Mouse (Mus musculus) c-Kit-negative CD71-positive TER-119-positive erythroid progenitor cells, embryonic 14.5 days (primary cell): ENCODE data around the gene Hrh3.
A peak's percentile ranks its signal among the peaks of the same experiment; 100 is the strongest.

Experiments
- DNase-seq: peaks from one replicate; pipeline ENCODE4 v3.0.0-alpha.2; 2013; ENCODE audit warnings: low read depth, low spot score

Gene Hrh3

GRCm38 (mm10) chr2:180107081-180107480, 2.8 kb upstream of the Hrh3 start:
- no peak for DNase-seq

DNA sequence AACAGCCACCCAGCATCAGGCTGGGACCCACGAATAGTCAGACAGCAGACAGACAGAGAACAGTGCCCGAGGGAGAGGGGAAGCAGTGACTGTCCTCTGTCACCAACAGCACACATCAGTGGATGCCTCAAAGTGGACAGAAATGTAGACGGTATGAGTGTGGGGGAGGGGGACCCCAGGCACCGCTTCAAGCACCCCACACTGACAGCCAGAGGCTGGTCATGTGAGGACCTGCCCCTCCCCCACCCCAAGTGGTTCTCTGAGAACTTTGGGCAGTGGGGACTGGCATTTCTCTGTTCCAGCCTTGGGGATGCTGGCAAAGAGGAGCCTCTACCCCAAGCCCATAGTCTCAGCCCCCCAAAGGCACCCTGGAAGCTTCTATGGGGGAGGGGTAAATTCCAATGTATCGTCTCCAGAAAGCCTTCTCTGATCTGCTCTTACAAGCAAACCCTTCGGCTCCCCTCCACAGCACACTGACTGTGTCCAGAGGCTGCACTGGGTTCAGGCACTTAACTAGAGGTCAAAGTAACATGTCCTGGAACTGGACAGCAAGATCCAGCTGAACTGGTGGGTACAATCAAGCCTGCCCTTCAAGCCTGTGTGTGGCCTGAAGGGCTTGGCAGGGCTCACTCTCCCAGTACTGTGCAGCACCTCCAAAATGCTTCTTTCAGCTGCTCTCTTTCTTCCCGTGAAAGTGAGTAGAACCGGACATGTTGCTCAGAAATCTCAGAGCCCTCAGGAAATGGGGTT, 1.3 kb upstream of the Hrh3 start:
- DNase-seq, result no peak

GRCm38 (mm10) chr2:180104659-180105377, 530 bp upstream of the Hrh3 start:
- no peak for DNase-seq

DNA sequence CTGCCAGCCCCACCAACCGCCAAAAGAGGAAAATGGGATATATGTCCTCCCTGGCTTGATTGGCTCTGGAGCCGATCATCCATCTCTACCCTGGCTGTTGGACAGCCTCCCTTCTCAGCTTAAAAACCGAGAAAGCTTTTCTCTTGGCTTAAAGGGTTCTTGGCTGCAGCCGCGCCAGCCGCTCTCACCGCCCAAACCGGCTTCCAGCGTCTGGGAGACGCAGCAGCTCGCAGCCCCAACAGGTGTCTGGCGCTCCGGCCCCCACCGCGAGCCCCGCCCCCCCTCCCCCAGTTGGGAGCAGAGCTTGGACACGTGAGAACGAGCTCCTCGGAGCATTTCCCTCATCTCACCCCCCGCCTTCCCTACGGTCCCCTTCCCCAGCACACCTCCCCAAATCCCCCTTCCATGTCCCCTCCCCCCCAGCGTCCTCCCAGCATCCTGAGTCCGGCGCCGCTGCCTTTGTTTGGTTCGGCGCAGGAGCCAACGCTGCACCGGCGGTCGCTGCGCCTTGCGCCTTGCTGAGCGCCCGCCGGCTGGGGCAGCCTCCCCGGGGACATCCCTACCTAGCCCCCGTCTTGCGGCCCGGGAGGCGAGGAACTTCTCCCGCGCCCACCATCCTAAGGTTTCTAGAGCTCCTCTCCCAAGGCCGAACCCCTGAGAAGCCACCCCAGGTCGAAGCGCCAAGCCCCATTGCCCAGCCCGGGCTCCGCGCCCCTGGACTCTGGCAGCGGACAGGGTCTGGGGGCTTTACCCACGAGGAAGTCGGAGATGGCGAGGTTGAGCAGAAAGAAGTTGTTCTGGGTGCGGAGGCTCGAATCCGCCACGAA, 924 bp downstream of the Hrh3 start:
- no peak for DNase-seq

GRCm38 (mm10) chr2:180099529-180099928, 4.8 kb downstream of the Hrh3 start:
- DNase-seq, result no peak

GRCm38 (mm10) chr2:180098167-180098566, 6.1 kb downstream of the Hrh3 start:
- DNase-seq, result no peak

DNA sequence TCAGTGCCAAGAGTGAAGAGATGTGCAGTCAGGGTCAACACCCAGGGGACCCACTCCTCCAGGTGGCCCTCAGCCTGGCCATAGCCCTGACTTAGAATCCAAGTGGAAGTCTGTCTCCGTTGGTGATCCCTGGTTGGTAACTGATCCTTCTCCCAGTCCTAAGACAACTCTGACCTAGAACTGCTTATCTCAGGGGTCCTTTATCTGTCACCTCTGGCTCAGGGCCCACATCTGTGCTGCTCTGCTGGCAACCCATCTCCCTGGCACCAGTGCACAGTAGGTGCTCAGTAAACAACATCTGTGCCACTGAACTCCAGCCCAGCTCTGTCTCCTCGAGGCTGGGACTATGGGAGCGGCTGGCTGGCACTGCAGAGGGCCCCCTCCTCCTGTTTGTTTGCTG, 6.7 kb downstream of the Hrh3 start:
- DNase-seq, result no peak

GRCm38 (mm10) chr2:180095711-180096110, 8.6 kb downstream of the Hrh3 start:
- DNase-seq, result no peak

DNA sequence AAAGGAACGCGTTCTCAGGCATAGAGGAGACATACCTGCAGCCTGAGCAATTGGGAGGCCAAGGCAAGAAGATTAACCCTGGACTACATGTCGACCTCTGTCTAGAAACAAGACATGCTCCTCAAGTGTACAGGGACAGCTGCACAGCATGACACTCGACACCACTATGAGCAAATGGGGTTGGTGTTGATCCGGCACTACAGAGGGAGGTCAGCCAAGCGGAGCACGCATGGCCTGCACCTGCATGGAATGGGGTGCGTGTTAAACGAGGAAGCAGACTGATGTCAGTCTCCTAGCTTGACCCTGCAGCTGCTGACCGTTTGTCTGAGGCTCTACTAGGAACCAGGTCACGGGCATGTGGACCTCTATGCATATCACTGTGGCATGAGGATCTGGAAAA, 14.0 kb downstream of the Hrh3 start:
- DNase-seq, result no peak

- no peak for DNase-seq
Measured at GRCm38 (mm10) chr2:180087472-180087871, 16.8 kb downstream of the Hrh3 start.

DNA sequence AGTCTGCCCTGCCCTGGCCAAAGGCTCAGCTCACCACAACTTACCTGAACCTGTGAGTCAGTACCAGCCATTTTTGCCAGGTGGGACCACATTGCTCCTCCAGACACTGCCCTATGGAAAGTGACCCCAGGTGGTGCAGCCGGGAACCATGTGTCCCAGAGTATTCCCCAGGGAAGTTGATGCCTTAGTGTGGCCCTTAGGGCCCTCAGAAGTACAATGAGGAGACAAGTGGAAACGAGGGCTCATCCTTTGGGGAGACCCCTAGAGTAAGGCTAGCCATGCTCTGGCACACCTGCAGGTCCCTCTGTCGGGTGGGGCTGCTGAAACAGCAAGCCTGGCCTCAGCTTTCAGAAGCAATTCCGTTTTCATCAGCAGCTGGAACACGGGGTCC, 17.7 kb downstream of the Hrh3 start:
- no peak for DNase-seq

- no peak for DNase-seq
Measured at GRCm38 (mm10) chr2:180085926-180086636, 18.2 kb downstream of the Hrh3 start.

- DNase-seq, result no peak
Measured at GRCm38 (mm10) chr2:180084565-180084964, 19.7 kb downstream of the Hrh3 start.

DNA sequence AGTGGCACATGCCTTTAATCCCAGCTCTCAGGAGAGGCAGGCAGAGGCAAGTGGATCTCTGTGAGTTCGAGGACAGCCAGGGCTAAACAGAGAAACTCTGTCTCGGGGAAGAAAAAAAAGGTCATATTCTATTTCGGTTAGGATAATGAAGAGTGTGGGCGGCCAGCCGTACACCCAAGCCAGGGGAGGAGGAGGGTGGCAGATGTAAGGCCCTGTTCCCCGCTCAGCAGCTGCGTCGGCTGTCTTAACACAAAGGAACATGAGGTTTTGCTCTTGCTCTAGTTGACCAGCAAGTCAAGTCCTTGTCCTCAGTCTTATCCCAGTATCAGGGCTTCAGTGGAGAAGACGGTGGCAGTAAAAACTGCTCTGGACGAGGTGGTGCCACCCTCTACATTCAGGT, 21.2 kb downstream of the Hrh3 start:
- no peak for DNase-seq

DNA sequence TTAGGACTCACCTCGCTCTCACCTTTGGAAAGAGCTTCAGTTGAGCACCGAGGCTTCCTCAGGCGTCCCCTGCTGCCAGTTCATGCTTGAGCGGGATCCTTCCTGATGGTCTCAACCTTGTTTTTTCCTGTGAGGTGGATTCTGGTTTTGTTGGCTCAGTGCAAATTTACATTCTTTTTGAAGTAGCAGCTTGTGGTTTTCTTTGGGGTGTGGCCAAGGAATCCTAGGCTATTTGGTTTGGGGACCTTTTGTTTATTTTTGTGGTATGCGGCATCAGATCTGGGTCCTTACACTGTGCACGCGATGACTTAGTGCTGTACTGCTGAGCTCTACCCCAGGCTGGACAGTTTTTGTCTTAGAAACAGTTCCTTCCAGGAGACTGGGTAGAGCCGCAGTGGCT, 23.6 kb downstream of the Hrh3 start:
- DNase-seq, result no peak

DNA sequence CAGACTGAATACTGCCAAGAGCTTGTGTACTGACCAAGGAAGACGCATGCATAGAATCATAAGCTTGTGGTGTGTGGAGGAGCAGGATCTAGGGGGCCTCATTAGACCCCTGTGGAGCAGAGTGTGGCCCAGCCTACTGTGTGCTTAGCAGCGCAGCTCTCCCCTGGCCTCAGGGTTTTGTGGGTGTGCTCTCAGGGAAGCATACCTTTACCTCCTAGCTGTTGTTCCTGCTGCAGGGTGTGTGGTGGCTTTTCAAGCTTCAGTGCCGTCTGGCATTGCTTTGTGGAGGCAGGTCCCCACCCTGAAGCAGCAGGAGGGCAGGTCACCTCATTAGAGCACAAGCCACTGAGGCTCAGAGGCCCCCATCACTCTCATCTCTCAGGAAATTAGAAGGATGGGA, 26.7 kb downstream of the Hrh3 start:
- no peak for DNase-seq

- no peak for DNase-seq
Measured at GRCm38 (mm10) chr2:180072886-180073285, 31.4 kb downstream of the Hrh3 start.

GRCm38 (mm10) chr2:180071671-180072070, 32.6 kb downstream of the Hrh3 start:
- DNase-seq, result no peak

DNA sequence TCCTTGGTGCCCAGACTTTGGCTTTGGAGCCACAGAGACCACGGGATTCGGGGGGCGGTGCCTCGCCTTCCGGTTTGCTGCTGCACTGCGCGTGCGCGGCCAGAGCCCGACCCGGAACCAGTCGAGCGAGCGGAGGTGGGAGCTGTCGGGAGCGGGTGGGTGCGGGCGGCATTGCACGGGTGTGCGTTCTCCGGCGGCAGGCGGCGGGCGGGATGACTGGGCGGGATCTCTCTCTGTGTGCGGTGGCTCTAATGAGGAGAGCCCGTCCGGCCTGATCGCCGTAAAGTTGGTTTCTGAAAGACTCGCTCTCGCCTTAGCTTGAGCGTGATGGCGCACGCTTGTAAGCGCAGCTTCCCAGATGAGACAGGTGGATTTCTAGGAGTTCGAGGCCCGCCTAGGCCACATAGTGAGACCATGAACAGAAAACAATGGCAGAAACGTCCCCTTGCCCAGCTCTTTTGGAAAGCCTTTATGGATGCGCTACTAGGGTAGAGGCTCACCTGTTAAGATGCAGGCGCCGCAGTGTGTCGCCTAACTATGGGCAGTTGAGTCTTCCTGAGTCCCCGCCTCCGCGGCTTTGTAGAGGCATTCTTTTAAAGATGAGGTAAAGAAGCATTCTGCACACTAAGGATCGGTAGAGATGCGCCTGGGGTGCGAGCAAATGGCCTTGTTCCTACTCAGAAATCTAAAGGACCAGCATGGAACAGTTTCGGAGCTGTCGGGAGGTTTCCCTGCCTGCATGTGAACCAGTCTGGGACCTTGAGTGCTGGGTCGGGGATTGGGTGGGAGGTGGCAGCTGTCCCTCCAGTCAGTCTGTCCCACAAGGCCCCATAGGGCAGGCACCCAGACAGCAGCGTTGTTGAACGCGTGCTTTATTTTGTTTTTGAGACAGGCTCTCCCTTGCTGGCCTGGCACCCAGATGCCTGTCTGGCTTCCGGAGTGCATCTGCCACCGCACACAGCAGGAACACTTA, 33.5 kb downstream of the Hrh3 start, which contains the start of gene Mtg2:
TSS of gene Mtg2 (plus strand) at position 108 of the 973 bp plus-strand sequence.
- peak; percentile 81 for DNase-seq

GRCm38 (mm10) chr2:180069770-180070480, 34.4 kb downstream of the Hrh3 start:
- no peak for DNase-seq
